Mouse (Mus musculus) intestine, embryonic 14.5 days (tissue): ENCODE measurements around the gene Gm13698. TPM values are rescaled to one million over a fixed set of nuclear protein-coding genes. Genes with fewer than 3 reads are reported as not detected.
"Not testable (repeated sequence)": the region's sequence is repeated elsewhere in the genome, so short reads cannot be mapped to it uniquely, and the experiment has no call there.

Experiments used
- ATAC-seq: fragments of 200-750 bp; cut with Nextera tagmentation; replicated peaks from 2 replicates; pipeline ENCODE4 v1.8.0; 2017; ENCODE audit warnings: low read depth, moderate number of reproducible peaks, moderate TSS enrichment, moderate library complexity; ENCODE audit not compliant: low FRiP score, low TSS enrichment
- DNase-seq: peaks from one replicate; pipeline ENCODE4 v3.0.0-alpha.2; 2018; ENCODE audit warnings: low spot score
- H3K27ac ChIP-seq: fragments of 300-500 bp; sonication (generic); 2 replicates; pipeline ENCODE4 v1.5.1; 2014; ENCODE audit warnings: low read depth, mild to moderate bottlenecking, control low read depth
- H3K27me3 ChIP-seq: fragments of 300-500 bp; sonication (generic); replicated peaks from 2 replicates; pipeline ENCODE4 v1.6.1; 2014; ENCODE audit warnings: low read length, control low read depth; ENCODE audit not compliant: control insufficient read depth, insufficient read depth
- H3K36me3 ChIP-seq: fragments of 300-500 bp; sonication (generic); 2 replicates; pipeline ENCODE4 v1.6.1; 2014; ENCODE audit warnings: low read length, control low read depth; ENCODE audit not compliant: control insufficient read depth, insufficient read depth
- H3K4me1 ChIP-seq: fragments of 300-500 bp; sonication (generic); replicated peaks from 2 replicates; pipeline ENCODE4 v1.6.1; 2014; ENCODE audit warnings: low read length, control low read depth, mixed read lengths; ENCODE audit not compliant: control insufficient read depth, insufficient read depth
- H3K4me2 ChIP-seq: fragments of 300-500 bp; sonication (generic); 2 replicates; pipeline ENCODE4 v1.6.1; 2014; ENCODE audit warnings: low read length
- H3K4me3 ChIP-seq: fragments of 300-500 bp; sonication (generic); 2 replicates; pipeline ENCODE4 v1.5.1; 2014; ENCODE audit warnings: low read depth, low read length, control low read depth, mixed read lengths
- H3K9ac ChIP-seq: fragments of 300-500 bp; sonication (generic); 2 replicates; pipeline ENCODE4 v1.6.1; 2014; ENCODE audit warnings: mild to moderate bottlenecking, low read length
- H3K9me3 ChIP-seq: fragments of 300-500 bp; sonication (generic); 2 replicates; pipeline ENCODE4 v1.6.1; 2016; ENCODE audit warnings: low read length, control low read depth; ENCODE audit not compliant: control insufficient read depth
- WGBS: fragments of 180-500 bp; shearing (Covaris S2); extraction: QIAGEN DNeasy Blood & Tissue Kit; methylation state at CpG from one replicate; pipeline ENCODE4 v1.1.7; 2014; 5-methylcytosine and 5-hydroxymethylcytosine counted together
- polyA plus RNA-seq: library from polyadenylated mRNA; unstranded; fragments of >200 nt; fragmentation: Nextera tagmentation; extraction: Ambion mirVana; gene quantifications from 2 replicates; pipeline ENCODE4 v1.2.1, GENCODE M21; 2014

Gene Gm13698
- not detected in 2 replicates for polyA plus RNA-seq

- not testable (repeated sequence) for H3K36me3 ChIP-seq, ATAC-seq, H3K4me3 ChIP-seq
These were observed at the start of gene Gm13698 for GRCm38 (mm10) chr2:83955393-83955792. Gene Gm13698, plus strand, starts transcription at chr2:83955693.

GRCm38 (mm10) chr2:83929478-83930088 lies 25.9 kb upstream of the Gm13698 start:
- no peak overlapping the region for H3K9ac ChIP-seq
- DNase-seq: no peak
- H3K36me3 ChIP-seq: no peaks in the 10 kb centered on the region
- H3K27ac ChIP-seq: no peak overlapping the region
- no peaks in the 10 kb centered on the region for H3K27me3 ChIP-seq
- no peaks in the 10 kb centered on the region for H3K9me3 ChIP-seq
- H3K4me1 ChIP-seq: no peaks in the 10 kb centered on the region
- no peak overlapping the region for H3K4me3 ChIP-seq
- 49% methylated on average over 2 of the region's 2 CpGs for whole genome bisulfite sequencing
- ATAC-seq: no peak
- no peak overlapping the region for H3K4me2 ChIP-seq

More at GRCm38 (mm10) chr2:83955393-83955792, at the start of gene Gm13698:
- not testable (repeated sequence) for H3K4me1 ChIP-seq, H3K9me3 ChIP-seq, H3K9ac ChIP-seq, H3K4me2 ChIP-seq, H3K27ac ChIP-seq, H3K27me3 ChIP-seq, DNase-seq
- no CpG with 5 or more reads among the region's 6 CpGs for WGBS

DNA sequence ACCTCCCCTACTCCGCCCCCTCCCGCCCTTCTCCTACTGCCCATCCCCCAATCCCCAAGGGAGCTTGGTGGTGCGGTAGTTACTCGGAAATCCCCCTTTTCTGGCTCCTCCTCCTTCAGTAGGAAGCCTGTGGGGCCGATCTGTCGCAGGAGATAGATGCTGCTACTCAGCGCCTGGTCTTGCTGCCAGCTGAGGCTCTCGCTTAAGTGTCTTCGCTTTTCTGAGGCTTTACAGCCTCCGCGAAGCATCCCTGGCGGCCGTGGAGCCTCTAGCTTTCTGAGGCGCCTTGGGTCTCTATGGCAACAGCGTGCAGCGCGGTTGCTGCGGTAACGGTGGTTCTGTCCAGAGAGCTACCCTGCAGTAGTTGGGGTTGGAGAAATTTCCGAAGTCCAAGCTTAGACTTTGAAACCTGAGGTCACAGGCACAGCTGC lies 14.5 kb upstream of the Gm13698 start, which contains the start of gene Zswim2:
Gene Zswim2, minus strand, starts transcription at position 298 of the 431 bp plus-strand sequence.
- WGBS: 2% methylated on average over 20 of the region's 20 CpGs
- peak; percentile 47 for ATAC-seq
- H3K36me3 ChIP-seq: no peaks in the 10 kb centered on the region
- no peak within 1 kb of the TSS for H3K9ac ChIP-seq
- H3K27me3 ChIP-seq: no peaks in the 10 kb centered on the region
- peak; percentile 74 for DNase-seq
- H3K9me3 ChIP-seq: no peaks in the 10 kb centered on the region
- peak within 1 kb of the TSS; percentile 39 for H3K4me2 ChIP-seq
- H3K4me3 ChIP-seq: peak within 1 kb of the TSS; percentile 16; the same call in 1 of the 2 replicates
- no peaks in the 10 kb centered on the region for H3K4me1 ChIP-seq
- H3K27ac ChIP-seq: no peak within 1 kb of the TSS

DNA sequence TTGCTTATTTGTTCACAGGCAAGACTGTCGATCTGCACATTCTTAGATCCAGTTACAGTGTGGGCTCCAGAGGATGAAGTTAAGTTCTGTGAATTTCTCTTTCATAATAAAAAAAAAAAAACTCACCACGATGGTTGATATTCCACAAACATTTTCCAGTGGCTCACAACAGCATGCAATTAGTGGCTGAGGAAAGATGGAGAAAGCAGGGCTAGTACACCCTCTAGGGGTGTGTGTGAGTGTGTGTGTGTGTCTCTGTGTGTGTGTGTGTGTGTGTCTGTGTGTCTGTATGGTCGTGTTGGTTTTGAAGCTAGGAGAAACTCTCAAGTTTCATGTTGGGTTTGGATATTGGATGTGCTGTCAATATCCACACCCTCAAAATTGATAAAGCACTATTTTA lies 14.1 kb upstream of the Gm13698 start:
- DNase-seq (no peak), ATAC-seq (no peak)
- H3K4me3 ChIP-seq: 0 out of 2 replicates have a peak overlapping the region, but pooled peaks have one; percentile 16
- no peak overlapping the region for H3K9ac ChIP-seq
- no peaks in the 10 kb centered on the region for H3K9me3 ChIP-seq
- H3K27me3 ChIP-seq: no peaks in the 10 kb centered on the region
- 50% methylated on average over 3 of the region's 3 CpGs for WGBS
- H3K27ac ChIP-seq: no peak overlapping the region
- no peaks in the 10 kb centered on the region for H3K36me3 ChIP-seq
- H3K4me2 ChIP-seq: peak overlapping the region; percentile 39
- no peaks in the 10 kb centered on the region for H3K4me1 ChIP-seq

DNA sequence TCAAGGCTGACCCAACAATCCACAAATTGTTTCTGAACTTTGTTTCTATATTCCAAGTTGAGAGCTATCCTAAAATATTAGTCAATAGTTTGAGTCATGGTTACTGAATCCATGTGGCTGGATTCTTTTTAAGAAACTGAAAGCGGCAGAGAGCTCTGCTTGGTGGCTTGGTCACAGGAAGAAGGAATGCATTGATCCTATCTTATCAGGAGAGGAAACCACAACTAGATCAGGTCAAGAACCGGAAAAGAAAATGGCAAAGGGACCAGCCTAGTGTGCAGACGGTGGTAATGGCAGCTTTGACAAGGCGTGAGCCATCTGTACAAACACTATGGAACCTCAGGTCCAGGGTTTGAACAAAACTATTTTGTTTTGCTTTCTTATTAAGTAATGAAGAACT lies 13.7 kb upstream of the Gm13698 start:
- Histone ChIP-seq H3K4me1 (no peaks in the 10 kb centered on the region), H3K27ac (no peak overlapping the region), H3K4me2 (no peak overlapping the region), H3K36me3 (no peaks in the 10 kb centered on the region), H3K4me3 (no peak overlapping the region), H3K27me3 (no peaks in the 10 kb centered on the region), H3K9me3 (no peaks in the 10 kb centered on the region), H3K9ac (no peak overlapping the region)
- DNase-seq (no peak), ATAC-seq (no peak)
- WGBS: 73% methylated on average over 4 of the region's 4 CpGs

DNA sequence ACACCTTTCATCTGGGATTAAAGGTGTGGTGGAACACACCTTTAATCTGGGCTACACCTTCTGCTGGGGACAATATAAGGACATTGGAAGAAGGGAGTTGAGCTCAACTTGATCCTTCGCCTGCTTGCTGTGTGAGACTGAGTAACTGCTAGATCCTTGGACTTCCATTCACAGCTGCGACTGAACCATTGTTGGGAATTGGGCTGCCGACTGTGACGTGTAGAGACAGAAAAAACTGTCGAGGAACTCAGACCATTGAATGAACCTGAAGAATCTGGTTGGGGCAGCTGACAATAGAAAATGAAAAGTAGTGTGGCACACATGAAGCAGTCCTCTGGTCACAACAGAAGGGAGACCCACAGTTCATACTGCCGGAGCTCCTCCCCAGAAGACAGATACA lies 5.7 kb downstream of the Gm13698 start, which contains the start of gene Gm13693:
Gene Gm13693, plus strand, starts transcription at position 301 of the 400 bp plus-strand sequence.
- not testable (repeated sequence) for H3K36me3 ChIP-seq, H3K27ac ChIP-seq
- WGBS: no CpG with 5 or more reads among the region's 6 CpGs

DNA sequence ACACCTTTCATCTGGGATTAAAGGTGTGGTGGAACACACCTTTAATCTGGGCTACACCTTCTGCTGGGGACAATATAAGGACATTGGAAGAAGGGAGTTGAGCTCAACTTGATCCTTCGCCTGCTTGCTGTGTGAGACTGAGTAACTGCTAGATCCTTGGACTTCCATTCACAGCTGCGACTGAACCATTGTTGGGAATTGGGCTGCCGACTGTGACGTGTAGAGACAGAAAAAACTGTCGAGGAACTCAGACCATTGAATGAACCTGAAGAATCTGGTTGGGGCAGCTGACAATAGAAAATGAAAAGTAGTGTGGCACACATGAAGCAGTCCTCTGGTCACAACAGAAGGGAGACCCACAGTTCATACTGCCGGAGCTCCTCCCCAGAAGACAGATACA lies 11.5 kb downstream of the Gm13698 start, which contains the start of gene Gm13695:
Gene Gm13695, plus strand, starts transcription at position 301 of the 400 bp plus-strand sequence.
- H3K27ac ChIP-seq, H3K4me3 ChIP-seq, H3K9ac ChIP-seq, H3K4me1 ChIP-seq, H3K4me2 ChIP-seq, ATAC-seq, DNase-seq, H3K9me3 ChIP-seq, H3K36me3 ChIP-seq, H3K27me3 ChIP-seq: not testable (repeated sequence)
- no CpG with 5 or more reads among the region's 6 CpGs for WGBS

More for the DNA sequence above, 5.7 kb downstream of the Gm13698 start, which contains the start of gene Gm13693:
- not testable (repeated sequence) for H3K4me1 ChIP-seq, DNase-seq, H3K4me2 ChIP-seq, H3K4me3 ChIP-seq, H3K9me3 ChIP-seq, H3K27me3 ChIP-seq, H3K9ac ChIP-seq, ATAC-seq

DNA sequence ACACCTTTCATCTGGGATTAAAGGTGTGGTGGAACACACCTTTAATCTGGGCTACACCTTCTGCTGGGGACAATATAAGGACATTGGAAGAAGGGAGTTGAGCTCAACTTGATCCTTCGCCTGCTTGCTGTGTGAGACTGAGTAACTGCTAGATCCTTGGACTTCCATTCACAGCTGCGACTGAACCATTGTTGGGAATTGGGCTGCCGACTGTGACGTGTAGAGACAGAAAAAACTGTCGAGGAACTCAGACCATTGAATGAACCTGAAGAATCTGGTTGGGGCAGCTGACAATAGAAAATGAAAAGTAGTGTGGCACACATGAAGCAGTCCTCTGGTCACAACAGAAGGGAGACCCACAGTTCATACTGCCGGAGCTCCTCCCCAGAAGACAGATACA lies 17.3 kb downstream of the Gm13698 start, which contains the start of gene Gm13696:
Gene Gm13696, plus strand, starts transcription at position 301 of the 400 bp plus-strand sequence.
- ATAC-seq, H3K36me3 ChIP-seq, H3K27me3 ChIP-seq, DNase-seq, H3K9me3 ChIP-seq, H3K4me2 ChIP-seq, H3K4me1 ChIP-seq, H3K4me3 ChIP-seq, H3K27ac ChIP-seq, H3K9ac ChIP-seq: not testable (repeated sequence)
- no CpG with 5 or more reads among the region's 6 CpGs for WGBS

GRCm38 (mm10) chr2:83978633-83979032 lies 23.1 kb downstream of the Gm13698 start, which contains the start of gene Gm13694:
Gene Gm13694, plus strand, starts transcription at chr2:83978933.
- not testable (repeated sequence) for H3K36me3 ChIP-seq, DNase-seq, H3K9ac ChIP-seq, H3K27me3 ChIP-seq, H3K4me1 ChIP-seq, H3K9me3 ChIP-seq, H3K4me3 ChIP-seq, H3K4me2 ChIP-seq, ATAC-seq, H3K27ac ChIP-seq
- WGBS: no CpG with 5 or more reads among the region's 6 CpGs
